Mouse (Mus musculus): ENCODE measurements around the gene Timm29.
"Not testable (repeated sequence)": the region's sequence is repeated elsewhere in the genome, so short reads cannot be mapped to it uniquely, and the experiment has no call there.

Gene Timm29

GRCm38 (mm10) chr9:21578226-21578625 lies 14.3 kb upstream of the Timm29 start:
- no peak for DNase-seq (ENCODE audit: low read depth, low spot score)

GRCm38 (mm10) chr9:21585401-21585800 lies 7.1 kb upstream of the Timm29 start:
- no peak for DNase-seq (ENCODE audit: low read depth, low spot score)

- no peak for DNase-seq (ENCODE audit: low read depth, low spot score)
These were observed 4.7 kb upstream of the Timm29 start for GRCm38 (mm10) chr9:21587678-21588349.

- no peak for DNase-seq (ENCODE audit: low read depth, low spot score)
These were observed 4.2 kb upstream of the Timm29 start for GRCm38 (mm10) chr9:21588350-21588749.

- DNase-seq (ENCODE audit: low read depth, low spot score), result no peak
These were observed 3.0 kb upstream of the Timm29 start for GRCm38 (mm10) chr9:21589538-21589937.

GRCm38 (mm10) chr9:21591127-21591830 lies 1.2 kb upstream of the Timm29 start:
- DNase-seq (ENCODE audit: low read depth, low spot score), result no peak

- DNase-seq (ENCODE audit: low read depth, low spot score), result no peak
These were observed 455 bp upstream of the Timm29 start for GRCm38 (mm10) chr9:21591831-21592702.

- peak; percentile 52 for DNase-seq (ENCODE audit: low read depth, low spot score)
These were observed 700 bp downstream of the Timm29 start for GRCm38 (mm10) chr9:21593122-21593721.

- not testable (repeated sequence) for DNase-seq (ENCODE audit: low read depth, low spot score)
These were observed 1.8 kb downstream of the Timm29 start for GRCm38 (mm10) chr9:21594350-21594749.

- no peak for DNase-seq (ENCODE audit: low read depth, low spot score)
These were observed 2.3 kb downstream of the Timm29 start for GRCm38 (mm10) chr9:21594838-21595237.

- peak; percentile 65 for DNase-seq (ENCODE audit: low read depth, low spot score)
These were observed 5.7 kb downstream of the Timm29 start for GRCm38 (mm10) chr9:21598198-21598597.

GRCm38 (mm10) chr9:21600186-21600585 lies 7.7 kb downstream of the Timm29 start:
- DNase-seq (ENCODE audit: low read depth, low spot score), result no peak

GRCm38 (mm10) chr9:21601073-21601472 lies 8.6 kb downstream of the Timm29 start:
- DNase-seq (ENCODE audit: low read depth, low spot score), result no peak

GRCm38 (mm10) chr9:21601722-21602399 lies 9.3 kb downstream of the Timm29 start:
- peak; percentile 90 for DNase-seq (ENCODE audit: low read depth, low spot score)

- DNase-seq (ENCODE audit: low read depth, low spot score), result no peak
These were observed 11.6 kb downstream of the Timm29 start for GRCm38 (mm10) chr9:21604119-21604518.

GRCm38 (mm10) chr9:21605865-21606264 lies 13.3 kb downstream of the Timm29 start:
- peak; percentile 65 for DNase-seq (ENCODE audit: low read depth, low spot score)

- DNase-seq (ENCODE audit: low read depth, low spot score), result no peak
These were observed 14.1 kb downstream of the Timm29 start for GRCm38 (mm10) chr9:21606648-21607047.

- no peak for DNase-seq (ENCODE audit: low read depth, low spot score)
These were observed 17.3 kb downstream of the Timm29 start for GRCm38 (mm10) chr9:21609861-21610260.

GRCm38 (mm10) chr9:21614864-21615616 lies 22.5 kb downstream of the Timm29 start:
- DNase-seq (ENCODE audit: low read depth, low spot score), result peak; percentile 53

- peak; percentile 98 for DNase-seq (ENCODE audit: low read depth, low spot score)
These were observed 23.2 kb downstream of the Timm29 start, which contains the start of gene Smarca4 for GRCm38 (mm10) chr9:21615617-21616231. Smarca4 (plus strand) TSS chr9:21616169.

All from R1 (cell line).